Mouse (Mus musculus): ENCODE results near the gene Nmt1.

Nmt1 gene

GRCm38 (mm10) chr11:103005254-103005981 lies 22.6 kb upstream of the Nmt1 start:
- DNase-seq (ENCODE audit: low spot score) = no peak

DNA sequence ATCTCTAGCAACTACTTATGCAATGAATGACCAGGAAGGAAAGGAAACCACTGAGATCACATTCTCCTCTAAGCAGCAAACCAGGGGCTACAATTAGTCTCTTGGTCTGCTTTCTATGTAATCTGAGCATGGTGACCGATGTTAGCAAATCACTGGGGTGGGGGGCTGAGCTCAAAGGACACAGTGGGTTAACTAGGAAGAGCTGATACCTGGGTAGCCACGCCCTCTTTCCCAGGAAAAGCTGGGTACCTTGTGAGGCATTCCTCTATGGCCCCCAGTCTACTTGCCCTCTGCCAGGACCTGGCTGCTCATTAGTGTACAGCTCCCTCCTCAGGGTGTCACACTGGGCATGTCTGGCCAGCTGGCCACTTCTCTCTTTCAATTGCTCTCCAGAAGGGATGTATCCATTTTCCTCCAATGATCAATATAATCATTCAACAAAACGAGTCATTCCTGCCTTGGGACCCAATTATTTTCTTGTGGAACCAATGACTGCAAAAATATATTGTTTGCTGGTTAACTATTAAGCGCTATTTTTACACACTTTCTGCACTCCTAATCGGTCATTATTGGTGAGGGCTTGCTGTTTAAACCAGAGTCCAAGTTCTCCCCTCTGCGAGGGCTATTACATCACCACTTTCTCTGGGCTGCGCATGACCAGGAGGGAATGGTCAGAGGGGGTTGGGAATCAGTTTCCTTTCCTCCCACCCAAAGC lies 21.5 kb upstream of the Nmt1 start:
- DNase-seq (ENCODE audit: low spot score) = no peak

GRCm38 (mm10) chr11:103007001-103007340 lies 21.0 kb upstream of the Nmt1 start:
- no peak for DNase-seq (ENCODE audit: low spot score)

GRCm38 (mm10) chr11:103008558-103008957 lies 19.4 kb upstream of the Nmt1 start:
- no peak for DNase-seq (ENCODE audit: low spot score)

DNA sequence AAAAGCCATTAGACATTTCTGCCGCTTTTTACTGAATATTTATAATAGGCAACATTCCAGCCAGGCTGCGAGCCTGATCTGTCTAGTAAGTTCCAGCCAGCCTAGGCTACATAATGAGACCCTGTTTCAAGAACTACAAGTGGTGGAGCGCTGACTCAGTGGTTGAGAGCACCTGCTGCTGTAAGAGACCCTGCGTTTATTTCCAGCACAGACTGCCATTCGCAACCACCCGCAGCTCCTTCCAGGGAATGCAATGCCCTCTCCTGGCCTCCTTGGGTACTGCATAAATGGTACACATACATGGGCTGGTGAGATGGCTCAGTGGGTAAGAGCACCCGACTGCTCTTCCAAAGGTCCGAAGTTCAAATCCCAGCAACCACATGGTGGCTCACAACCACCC lies 18.8 kb upstream of the Nmt1 start:
- no peak for DNase-seq (ENCODE audit: low spot score)

- no peak for DNase-seq (ENCODE audit: low spot score)
Observed at GRCm38 (mm10) chr11:103010454-103011205, 17.4 kb upstream of the Nmt1 start.

DNA sequence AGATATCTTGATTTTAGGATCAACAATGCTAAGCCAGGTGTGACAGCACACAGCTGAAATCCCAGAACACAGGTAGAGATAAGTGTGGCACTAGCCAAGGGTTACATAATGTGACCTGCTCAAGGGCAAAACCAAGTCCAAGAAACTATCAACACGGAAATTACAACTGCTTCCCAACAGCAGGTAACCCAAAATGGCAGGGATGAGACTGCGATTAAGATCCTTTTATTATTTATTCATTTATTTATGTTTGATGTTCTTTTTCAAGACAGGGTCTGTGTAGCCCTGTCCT lies 16.8 kb upstream of the Nmt1 start:
- DNase-seq (ENCODE audit: low spot score) = no peak

- DNase-seq (ENCODE audit: low spot score) = no peak
Observed at GRCm38 (mm10) chr11:103015881-103016825, 11.8 kb upstream of the Nmt1 start.

DNA sequence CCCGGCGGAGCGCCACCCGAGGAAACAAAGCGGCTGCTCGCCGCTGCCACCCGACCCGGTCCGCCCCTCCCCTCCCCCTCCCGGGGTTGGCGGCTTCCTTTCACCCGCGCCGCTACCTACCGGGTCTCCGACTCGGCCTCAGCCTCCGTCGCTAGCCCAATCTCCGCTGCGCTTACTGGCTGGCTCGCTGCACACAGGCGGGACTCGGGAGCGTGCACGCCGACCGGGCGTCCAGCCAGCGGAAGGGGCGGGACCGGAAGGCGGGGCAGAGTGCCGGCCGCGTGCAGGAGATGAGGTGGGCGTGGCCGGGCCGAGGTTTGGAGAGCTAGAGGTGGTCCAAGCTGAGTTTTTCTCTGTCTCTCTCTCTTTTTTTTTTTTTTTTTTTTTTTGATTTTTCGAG lies 11.1 kb upstream of the Nmt1 start:
- peak; percentile 92 for DNase-seq (ENCODE audit: low spot score)

- no peak for DNase-seq (ENCODE audit: low spot score)
Observed at GRCm38 (mm10) chr11:103017661-103018060, 10.3 kb upstream of the Nmt1 start.

DNA sequence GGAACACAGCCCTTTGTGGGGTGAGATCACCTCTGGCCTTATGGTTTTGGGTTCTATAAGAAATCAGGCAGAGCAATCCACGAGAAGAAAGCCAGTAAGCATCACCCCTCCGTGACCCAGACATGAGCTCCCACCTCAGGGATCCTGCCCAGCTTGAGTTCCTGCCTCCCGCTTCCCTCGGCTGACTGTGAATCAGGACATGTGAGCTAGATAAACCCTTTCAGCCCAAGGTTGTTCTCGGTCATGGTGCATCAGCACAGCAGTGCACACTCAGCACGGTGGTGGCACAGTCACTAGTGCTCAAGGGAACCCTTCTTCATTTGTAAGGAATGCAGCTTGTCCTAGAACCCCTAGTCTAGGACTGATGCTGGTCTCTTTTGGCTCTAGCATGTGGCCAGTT lies 9.1 kb upstream of the Nmt1 start:
- no peak for DNase-seq (ENCODE audit: low spot score)

DNA sequence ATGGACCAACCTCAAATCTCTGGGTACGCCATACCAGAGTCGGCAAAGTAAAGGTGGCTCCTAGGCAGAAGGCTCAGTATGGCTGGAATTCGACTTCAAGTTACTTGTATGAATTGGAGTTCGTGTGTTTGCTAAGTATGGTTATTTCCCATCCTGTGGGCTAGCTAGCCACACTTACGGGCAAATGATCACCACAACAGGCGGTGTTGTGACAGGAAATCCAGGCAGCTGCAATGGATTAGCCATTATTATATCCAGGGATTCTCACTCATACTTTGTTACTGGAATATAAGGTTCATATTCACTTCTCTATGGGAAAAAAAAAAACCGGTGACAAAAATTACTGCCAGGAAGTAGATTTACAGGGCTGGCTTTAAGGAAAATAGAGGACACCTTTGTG lies 8.7 kb upstream of the Nmt1 start:
- DNase-seq (ENCODE audit: low spot score) = no peak

- DNase-seq (ENCODE audit: low spot score) = no peak
Observed at GRCm38 (mm10) chr11:103020713-103021335, 7.2 kb upstream of the Nmt1 start.

DNA sequence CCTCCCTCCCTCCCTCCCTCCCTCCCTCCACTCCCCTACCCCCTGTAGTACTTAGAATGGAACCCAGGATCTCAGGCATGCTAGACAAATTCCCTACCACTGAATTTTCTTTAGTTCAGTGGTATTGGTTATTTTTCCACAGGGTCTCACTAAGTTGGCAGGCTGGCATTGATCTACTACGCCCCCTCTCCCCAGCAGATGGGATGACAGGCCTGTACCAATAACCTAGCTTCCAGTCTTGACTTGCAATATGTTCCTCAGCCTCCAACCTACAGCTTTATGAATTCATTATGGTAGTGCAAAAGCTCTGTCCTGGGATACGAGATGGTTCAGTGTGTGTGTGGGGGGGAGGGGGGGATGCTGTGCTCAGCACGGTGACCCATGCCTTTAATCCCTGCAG lies 4.0 kb upstream of the Nmt1 start:
- DNase-seq (ENCODE audit: low spot score) = no peak

DNA sequence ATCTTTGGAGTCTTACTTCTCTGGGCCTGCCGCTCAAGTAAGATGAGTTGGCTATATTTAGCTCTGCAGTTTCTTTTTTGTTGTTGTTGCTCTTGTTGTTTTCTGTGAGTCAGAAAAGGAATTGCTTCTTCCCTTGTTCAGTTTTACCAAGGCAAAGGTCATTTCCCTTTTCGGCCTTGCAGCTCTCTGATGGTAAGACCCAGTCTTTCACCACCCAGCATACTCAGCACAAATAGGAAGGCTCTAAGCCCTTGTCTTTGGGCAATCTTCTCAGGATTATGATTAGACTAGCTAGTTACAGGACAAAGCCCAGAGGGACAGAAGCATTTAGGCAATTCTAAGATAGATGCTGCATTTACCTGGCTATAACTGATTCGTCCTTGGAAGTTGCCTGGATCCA lies 1.1 kb upstream of the Nmt1 start:
- DNase-seq (ENCODE audit: low spot score) = no peak

DNA sequence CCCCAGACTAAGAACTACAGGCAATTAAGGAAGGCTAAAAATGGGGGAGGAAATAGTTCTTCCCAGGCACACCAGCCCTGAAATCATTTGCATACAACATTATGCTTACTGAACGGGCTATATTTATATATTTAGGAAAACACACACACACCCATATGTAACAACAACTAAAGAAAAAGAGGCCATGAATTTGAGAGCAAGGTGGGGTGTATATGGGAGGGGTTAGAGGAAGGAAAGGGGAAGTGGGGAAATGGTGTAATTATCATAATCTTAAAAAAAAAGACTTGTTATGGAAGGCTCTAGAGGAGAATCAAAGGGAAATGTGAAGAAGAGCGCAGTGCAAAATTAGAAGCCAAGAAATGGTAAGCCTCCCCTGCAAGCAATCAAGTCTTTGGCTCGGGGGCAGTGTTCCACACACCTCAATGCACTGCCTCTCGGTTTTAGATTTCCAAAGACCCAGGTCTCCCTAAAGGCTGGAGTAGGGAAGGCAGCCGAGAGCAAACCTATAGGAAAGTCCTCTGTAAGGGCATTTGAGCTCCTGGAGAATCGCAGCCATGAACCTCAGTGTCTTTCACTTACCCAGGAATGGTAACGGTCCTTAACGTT lies 317 bp upstream of the Nmt1 start:
- DNase-seq (ENCODE audit: low spot score) = no peak

GRCm38 (mm10) chr11:103033030-103033429 lies 5.0 kb downstream of the Nmt1 start:
- peak; percentile 62 for DNase-seq (ENCODE audit: low spot score)

GRCm38 (mm10) chr11:103035007-103035406 lies 7.0 kb downstream of the Nmt1 start:
- DNase-seq (ENCODE audit: low spot score) = no peak

DNA sequence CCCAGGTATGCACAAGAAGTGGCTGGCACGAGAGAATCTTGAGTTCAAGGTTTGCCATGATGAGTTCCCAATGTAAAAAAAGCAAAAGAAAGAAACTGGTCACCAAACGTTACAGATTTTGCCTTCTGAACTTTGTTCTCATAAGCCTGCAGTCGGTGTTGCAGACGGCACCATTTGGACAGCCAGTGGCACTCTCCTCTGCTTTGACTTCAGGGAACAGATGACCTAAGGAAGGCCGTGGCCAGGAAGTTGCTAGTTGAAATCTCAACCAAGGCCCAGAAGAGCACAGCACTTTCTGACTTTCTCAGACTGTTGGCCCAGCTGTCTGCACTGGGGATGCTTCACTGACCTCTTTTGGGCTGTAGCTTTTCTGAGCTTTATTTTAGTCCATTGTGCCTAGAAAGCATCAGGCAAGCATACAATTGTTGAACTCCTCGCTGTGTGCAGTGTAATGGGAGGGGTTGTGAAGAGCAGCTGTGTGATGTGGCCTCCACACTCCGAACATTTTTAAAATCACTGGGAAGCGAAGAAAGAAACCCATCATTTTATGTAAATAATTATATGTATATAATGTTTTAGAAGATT lies 9.0 kb downstream of the Nmt1 start:
- DNase-seq (ENCODE audit: low spot score) = no peak

DNA sequence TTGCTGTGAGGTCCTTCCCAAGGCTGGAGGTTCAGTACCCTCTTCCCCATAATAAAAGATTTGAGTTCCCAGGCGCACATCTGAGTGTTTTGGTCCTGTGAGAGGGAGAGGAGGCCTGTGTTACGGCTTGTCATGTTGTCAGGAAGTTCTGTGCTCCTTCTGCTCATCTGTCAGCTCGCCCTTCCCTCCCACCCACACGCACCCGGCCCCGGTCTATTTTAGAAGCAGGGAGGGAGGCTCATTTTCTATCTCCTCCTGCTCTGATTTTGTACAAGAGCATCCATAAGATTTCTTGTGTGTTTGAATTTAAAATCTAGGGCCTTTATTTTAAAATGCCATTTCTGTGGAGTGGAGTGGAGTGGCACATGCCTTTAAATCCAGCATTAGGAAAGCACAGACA lies 10.0 kb downstream of the Nmt1 start:
- DNase-seq (ENCODE audit: low spot score) = no peak

DNA sequence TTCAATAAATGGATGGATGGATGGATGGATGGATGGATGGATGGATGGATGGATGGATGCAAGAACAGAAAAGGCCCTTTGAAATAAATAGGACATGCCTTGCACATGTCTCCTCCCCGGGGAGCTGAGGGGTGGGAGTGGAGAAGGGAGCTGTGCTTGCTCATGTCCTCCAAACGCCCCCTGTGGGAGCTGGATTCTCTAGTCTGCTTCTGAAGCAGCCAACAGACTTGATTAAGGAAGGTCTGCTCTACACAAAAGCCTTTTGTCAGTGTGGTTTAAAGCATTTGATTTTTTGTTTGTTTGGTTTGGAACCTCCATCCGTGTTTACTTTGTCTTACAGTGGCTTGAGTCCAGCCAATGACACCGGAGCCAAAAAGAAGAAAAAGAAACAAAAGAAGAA lies 14.8 kb downstream of the Nmt1 start:
- no peak for DNase-seq (ENCODE audit: low spot score)

Data from left cerebral cortex, adult 11 months (tissue).